Mouse (Mus musculus) Patski (cell line): ENCODE results near the gene Immp2l. TPM values are rescaled to one million over a fixed set of nuclear protein-coding genes. Genes with fewer than 3 reads are reported as not detected.

Experiments
- ATAC-seq: fragments of 100-300 bp; one replicate; pipeline ENCODE4 v1.8.0; 2021
- CTCF ChIA-PET: fragments of 350-600 bp; sonication (Branson Sonifier 250); formaldehyde crosslinking; loops from one replicate; lab custom pipeline; 2022; ENCODE audit warnings: inconsistent platforms; lab: Charles Lee
- POLR2A ChIA-PET: fragments of 350-600 bp; sonication (Branson Sonifier 250); formaldehyde crosslinking; loops from one replicate; lab custom pipeline; 2022; ENCODE audit warnings: antibody characterized with exemption, inconsistent platforms; lab: Charles Lee
- DNase-seq: peaks from one replicate; pipeline ENCODE4 v3.0.0-alpha.2; 2011; ENCODE audit warnings: low read depth, low spot score
- H3K27me3 ChIP-seq: fragments of 371-371 bp; one replicate; pipeline ENCODE4 v1.5.1; 2021
- CTCF ChIP-seq: fragments of 100-300 bp; IDR thresholded peaks from one replicate; pipeline ENCODE4 v1.5.1; 2021
- in situ Hi-C: fragments of 300-500 bp; cut with MboI; formaldehyde crosslinking; loops from 3 replicates; pipeline ENCODE4 v1.11.1; 2018; ENCODE audit warnings: low pct_unique_long_range_greater_than_20kb, mixed read lengths
- polyA plus RNA-seq: library from polyadenylated mRNA; unstranded; gene quantifications from one replicate; pipeline ENCODE4 v1.2.3, GENCODE M21; 2021

The Immp2l gene
- polyA plus RNA-seq, 1 experiment from 2014 or later: 21.6 TPM

- in situ Hi-C loops: no loop called here
- ATAC-seq (no peak), DNase-seq (no peak)
- TF ChIP-seq CTCF: no peak
- ChIA-PET POLR2A (no interaction called here), CTCF (no interaction called here)
- no peaks in the 10 kb centered on the region for H3K27me3 ChIP-seq
Measured at GRCm38 (mm10) chr12:41248254-41248653, 224.4 kb downstream of the Immp2l start.

GRCm38 (mm10) chr12:41250123-41250522 is 226.2 kb downstream of the Immp2l start:
- ATAC-seq (no peak), DNase-seq (no peak)
- TF ChIP-seq CTCF: no peak
- no peaks in the 10 kb centered on the region for H3K27me3 ChIP-seq
- in situ Hi-C loops: no loop called here
- ChIA-PET CTCF (no interaction called here), POLR2A (no interaction called here)

GRCm38 (mm10) chr12:41257905-41258304 is 234.0 kb downstream of the Immp2l start:
- no peaks in the 10 kb centered on the region for H3K27me3 ChIP-seq
- DNase-seq: no peak
- no peak for TF ChIP-seq CTCF
- no peak for ATAC-seq
- in situ Hi-C loops: no loop called here
- POLR2A ChIA-PET: no interaction called here
- CTCF ChIA-PET: no interaction called here

- in situ Hi-C loops: no loop called here
- POLR2A ChIA-PET: no interaction called here
- no peaks in the 10 kb centered on the region for H3K27me3 ChIP-seq
- ATAC-seq (no peak), DNase-seq (no peak)
- no peak for TF ChIP-seq CTCF
- CTCF ChIA-PET: no interaction called here
Measured at GRCm38 (mm10) chr12:41259608-41260007, 235.7 kb downstream of the Immp2l start.

- H3K27me3 ChIP-seq: no peaks in the 10 kb centered on the region
- in situ Hi-C loops: no loop called here
- no peak for TF ChIP-seq CTCF
- POLR2A ChIA-PET: no interaction called here
- CTCF ChIA-PET: no interaction called here
- ATAC-seq: no peak
- DNase-seq: no peak
Measured at GRCm38 (mm10) chr12:41274136-41274535, 250.2 kb downstream of the Immp2l start.

- CTCF ChIA-PET: no interaction called here
- no peaks in the 10 kb centered on the region for H3K27me3 ChIP-seq
- in situ Hi-C loops: no loop called here
- DNase-seq (no peak), ATAC-seq (no peak)
- POLR2A ChIA-PET: no interaction called here
- no peak for TF ChIP-seq CTCF
Measured at GRCm38 (mm10) chr12:41275361-41275760, 251.5 kb downstream of the Immp2l start.

GRCm38 (mm10) chr12:41277896-41278295 is 254.0 kb downstream of the Immp2l start:
- TF ChIP-seq CTCF: no peak
- ChIA-PET POLR2A (no interaction called here), CTCF (no interaction called here)
- DNase-seq (no peak), ATAC-seq (no peak)
- H3K27me3 ChIP-seq: no peaks in the 10 kb centered on the region
- in situ Hi-C loops: no loop called here

GRCm38 (mm10) chr12:41289047-41289446 is 265.2 kb downstream of the Immp2l start:
- POLR2A ChIA-PET: no interaction called here
- H3K27me3 ChIP-seq: no peaks in the 10 kb centered on the region
- DNase-seq (no peak), ATAC-seq (no peak)
- in situ Hi-C loops: no loop called here
- TF ChIP-seq CTCF: no peak
- CTCF ChIA-PET: no interaction called here

- ATAC-seq (no peak), DNase-seq (no peak)
- CTCF ChIA-PET: no interaction called here
- POLR2A ChIA-PET: no interaction called here
- no peak for TF ChIP-seq CTCF
- in situ Hi-C loops: no loop called here
- H3K27me3 ChIP-seq: no peaks in the 10 kb centered on the region
Measured at GRCm38 (mm10) chr12:41307015-41307414, 283.1 kb downstream of the Immp2l start.

GRCm38 (mm10) chr12:41308726-41309680 is 285.1 kb downstream of the Immp2l start:
- no peaks in the 10 kb centered on the region for H3K27me3 ChIP-seq
- ATAC-seq (no peak), DNase-seq (no peak)
- in situ Hi-C loops: no loop called here
- no peak for TF ChIP-seq CTCF
- ChIA-PET CTCF (no interaction called here), POLR2A (no interaction called here)

- H3K27me3 ChIP-seq: no peaks in the 10 kb centered on the region
- ChIA-PET CTCF (no interaction called here), POLR2A (no interaction called here)
- no peak for DNase-seq
- in situ Hi-C loops: no loop called here
- TF ChIP-seq CTCF: no peak
- no peak for ATAC-seq
Measured at GRCm38 (mm10) chr12:41313391-41313790, 289.5 kb downstream of the Immp2l start.
